Mouse (Mus musculus) kidney, embryonic 14.5 days (tissue): ENCODE measurements at regions not wholly inside any gene's neighbourhood (a gene's known extent, or its start where the extent isn't known, plus 50 kb on each side); places are given as distances from the start of the nearest gene placed in this dataset.
A peak's percentile ranks its signal among the peaks of the same experiment; 100 is the strongest.

Experiments
- ATAC-seq: fragments of 200-750 bp; cut with Nextera tagmentation; 2 replicates; pipeline ENCODE4 v1.8.0; 2017; ENCODE audit warnings: moderate number of reproducible peaks, mild to moderate bottlenecking, moderate TSS enrichment, moderate library complexity; ENCODE audit not compliant: low FRiP score, low TSS enrichment
- H3K27ac ChIP-seq: fragments of 300-500 bp; sonication (generic); 2 replicates; pipeline ENCODE4 v1.5.1; 2014; ENCODE audit warnings: low read depth, mild to moderate bottlenecking, low read length, moderate library complexity, mixed read lengths
- H3K27me3 ChIP-seq: fragments of 300-500 bp; sonication (generic); 2 replicates; pipeline ENCODE4 v1.6.1; 2014; ENCODE audit warnings: mild to moderate bottlenecking, low read length; ENCODE audit not compliant: control insufficient read depth, insufficient read depth
- H3K36me3 ChIP-seq: fragments of 300-500 bp; sonication (generic); 2 replicates; pipeline ENCODE4 v1.6.1; 2014; ENCODE audit warnings: low read length, mixed read lengths; ENCODE audit not compliant: control insufficient read depth, insufficient read depth
- H3K4me1 ChIP-seq: fragments of 300-500 bp; sonication (generic); 2 replicates; pipeline ENCODE4 v1.6.1; 2014; ENCODE audit warnings: low read length, mixed read lengths; ENCODE audit not compliant: control insufficient read depth, insufficient read depth
- H3K4me2 ChIP-seq: fragments of 300-500 bp; sonication (generic); replicated peaks from 2 replicates; pipeline ENCODE4 v1.6.1; 2014; ENCODE audit warnings: low read depth, mild to moderate bottlenecking, low read length
- H3K4me3 ChIP-seq: fragments of 300-500 bp; sonication (generic); 2 replicates; pipeline ENCODE4 v1.5.1; 2014; ENCODE audit warnings: mild to moderate bottlenecking, low read length
- H3K9ac ChIP-seq: fragments of 300-500 bp; sonication (generic); 2 replicates; pipeline ENCODE4 v1.6.1; 2014; ENCODE audit warnings: low read depth, mild to moderate bottlenecking, low read length, moderate library complexity
- H3K9me3 ChIP-seq: fragments of 300-500 bp; sonication (generic); 2 replicates; pipeline ENCODE4 v1.6.1; 2016; ENCODE audit warnings: low read length; ENCODE audit not compliant: control insufficient read depth
- WGBS: fragments of 180-500 bp; shearing (Covaris S2); extraction: QIAGEN DNeasy Blood & Tissue Kit; methylation state at CpG from one replicate; pipeline ENCODE4 v1.1.7; 2014; 5-methylcytosine and 5-hydroxymethylcytosine counted together

DNA sequence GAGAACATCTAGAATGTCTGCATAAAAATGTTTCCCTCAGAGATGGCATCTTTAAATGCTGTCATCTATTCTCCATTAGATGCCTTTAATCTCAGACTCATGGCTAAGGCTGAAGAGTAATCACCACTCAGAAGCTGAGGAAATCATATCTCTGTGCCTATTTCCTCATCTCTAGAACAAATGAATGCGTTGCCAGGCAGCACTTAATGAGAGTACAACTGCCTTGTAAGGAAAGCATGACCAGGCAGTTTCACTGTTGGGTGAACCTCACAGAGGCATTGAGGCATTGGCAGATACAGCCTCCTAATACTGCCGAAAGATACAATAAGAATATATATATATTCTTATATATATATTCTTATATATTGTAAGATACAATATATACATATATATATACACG is 137.3 kb downstream of the Samd5 start:
- ATAC-seq = no peak
- Histone ChIP-seq H3K9ac (no peak overlapping the region), H3K4me3 (no peak overlapping the region), H3K27ac (no peak overlapping the region), H3K27me3 (no peaks in the 10 kb centered on the region), H3K4me1 (no peaks in the 10 kb centered on the region), H3K36me3 (no peaks in the 10 kb centered on the region), H3K4me2 (no peak overlapping the region), H3K9me3 (no peaks in the 10 kb centered on the region)
- 90% methylated on average over 3 of the region's 3 CpGs for WGBS

DNA sequence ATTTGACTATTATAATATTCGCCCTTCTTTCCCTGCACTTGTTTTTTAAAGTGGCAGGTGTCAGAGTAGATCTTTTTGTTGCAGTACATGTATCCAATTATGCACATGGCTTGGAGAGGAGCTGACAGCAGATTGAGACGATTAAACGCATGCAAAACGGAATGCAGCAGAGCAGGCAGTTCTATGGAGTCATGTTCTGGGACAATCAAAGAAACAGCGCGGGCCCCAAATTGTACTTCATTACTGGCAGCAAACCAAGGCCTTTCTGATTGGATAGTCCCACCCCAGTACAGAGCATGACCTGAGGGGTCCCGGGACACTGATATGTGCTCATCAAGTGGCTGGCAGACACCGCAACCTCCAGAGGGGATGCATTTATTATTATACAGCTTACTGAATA is 140.5 kb downstream of the Samd5 start:
- Histone ChIP-seq H3K4me3 (no peak overlapping the region), H3K27ac (no peak overlapping the region), H3K36me3 (no peaks in the 10 kb centered on the region), H3K4me1 (no peaks in the 10 kb centered on the region), H3K9ac (no peak overlapping the region), H3K27me3 (no peaks in the 10 kb centered on the region), H3K4me2 (no peak overlapping the region), H3K9me3 (no peaks in the 10 kb centered on the region)
- no peak for ATAC-seq
- 86% methylated on average over 8 of the region's 8 CpGs for WGBS

DNA sequence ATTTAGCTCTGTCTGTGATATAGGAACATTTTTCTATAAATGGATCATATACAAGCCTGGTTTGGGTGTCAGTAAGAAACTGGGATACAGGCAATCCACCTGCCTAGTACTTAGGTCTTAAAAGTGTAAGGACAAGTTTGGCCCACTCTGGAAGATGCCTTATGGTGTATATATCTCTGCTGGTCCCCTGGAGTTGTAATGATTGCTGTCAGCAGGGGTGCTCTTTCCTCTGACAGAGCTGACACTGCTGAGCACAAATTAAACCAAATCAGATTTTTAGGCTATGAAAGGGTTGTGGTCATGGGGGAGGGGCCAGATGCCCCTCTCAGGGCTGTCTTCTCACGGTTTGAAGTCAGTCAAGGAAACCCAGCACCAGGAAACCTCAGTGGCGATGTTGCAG is 141.7 kb downstream of the Samd5 start:
- no peak for ATAC-seq
- H3K27me3 ChIP-seq = no peaks in the 10 kb centered on the region
- no peak overlapping the region for H3K4me3 ChIP-seq
- H3K27ac ChIP-seq = no peak overlapping the region
- no peak overlapping the region for H3K9ac ChIP-seq
- no peaks in the 10 kb centered on the region for H3K4me1 ChIP-seq
- 38% methylated on average over 2 of the region's 2 CpGs for WGBS
- H3K4me2 ChIP-seq = no peak overlapping the region
- no peaks in the 10 kb centered on the region for H3K36me3 ChIP-seq
- H3K9me3 ChIP-seq = no peaks in the 10 kb centered on the region

DNA sequence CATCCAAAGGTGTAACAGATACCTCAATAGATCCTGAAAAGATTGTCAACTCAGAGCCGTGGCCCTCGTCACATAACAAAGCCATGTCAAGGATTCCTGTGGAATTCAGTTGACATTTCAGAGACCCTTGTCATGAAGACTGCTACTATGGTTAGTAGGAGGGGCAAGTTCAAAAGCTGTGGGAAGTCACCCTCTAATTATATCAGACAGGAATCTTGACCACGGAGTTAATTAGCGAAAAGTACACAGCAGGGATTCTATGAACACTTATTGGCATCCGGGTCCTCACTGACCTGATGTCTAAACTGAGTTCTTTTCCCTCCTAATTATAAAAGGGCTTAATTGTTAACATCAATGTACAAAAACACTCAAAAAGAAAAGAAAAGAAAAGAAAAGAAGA is 143.1 kb downstream of the Samd5 start:
- Histone ChIP-seq H3K4me2 (no peak overlapping the region), H3K36me3 (no peaks in the 10 kb centered on the region), H3K9ac (no peak overlapping the region), H3K4me1 (no peaks in the 10 kb centered on the region), H3K27ac (no peak overlapping the region), H3K27me3 (no peaks in the 10 kb centered on the region), H3K4me3 (no peak overlapping the region), H3K9me3 (no peaks in the 10 kb centered on the region)
- ATAC-seq = no peak
- 80% methylated on average over 5 of the region's 5 CpGs for WGBS

DNA sequence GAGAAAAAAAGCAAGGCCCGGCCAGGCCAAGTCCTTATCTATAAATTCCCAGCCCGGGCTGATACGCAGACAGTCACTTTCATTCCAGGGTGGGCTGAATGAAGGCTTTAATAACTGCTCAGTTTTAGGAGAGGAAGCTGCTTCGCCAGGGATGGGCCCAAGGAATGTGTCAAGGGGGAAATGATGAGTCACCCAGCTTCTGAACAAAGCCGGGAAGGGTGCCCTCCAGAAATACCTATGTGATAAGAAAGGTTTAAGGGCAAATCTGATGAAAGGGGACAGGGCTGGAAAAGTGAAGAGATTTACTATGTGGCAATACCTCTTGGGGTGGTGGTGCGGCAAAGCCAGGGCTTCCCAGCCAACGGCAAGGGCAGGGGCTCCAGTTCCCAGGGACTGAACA is 145.6 kb downstream of the Samd5 start:
- Histone ChIP-seq H3K27me3 (no peaks in the 10 kb centered on the region), H3K4me3 (no peak overlapping the region), H3K9me3 (no peaks in the 10 kb centered on the region), H3K36me3 (no peaks in the 10 kb centered on the region), H3K4me1 (no peaks in the 10 kb centered on the region), H3K9ac (no peak overlapping the region), H3K27ac (no peak overlapping the region), H3K4me2 (no peak overlapping the region)
- WGBS = 47% methylated on average over 7 of the region's 7 CpGs
- no peak for ATAC-seq

DNA sequence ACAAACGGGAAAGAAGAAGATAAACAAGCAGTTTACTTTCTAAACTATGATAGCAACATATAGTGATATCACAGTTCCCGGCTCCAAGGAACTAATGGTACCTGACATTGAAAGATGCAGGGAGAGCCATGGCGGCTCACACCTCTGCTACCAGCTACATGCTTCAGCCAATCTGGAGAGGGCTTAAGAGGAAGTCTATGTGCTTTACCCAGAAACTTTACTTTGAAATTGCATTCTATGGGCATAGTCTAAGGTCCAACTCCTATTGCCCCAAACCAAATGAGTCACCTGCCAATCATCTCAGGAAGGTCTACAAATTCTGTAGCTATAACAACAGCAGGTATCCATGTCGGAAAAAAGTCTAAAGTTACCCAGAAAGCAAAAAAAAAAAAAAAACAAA is 146.9 kb downstream of the Samd5 start:
- H3K27me3 ChIP-seq = no peaks in the 10 kb centered on the region
- H3K9ac ChIP-seq = no peak overlapping the region
- no peak overlapping the region for H3K27ac ChIP-seq
- no peak overlapping the region for H3K4me2 ChIP-seq
- ATAC-seq = no peak
- no peaks in the 10 kb centered on the region for H3K9me3 ChIP-seq
- no peaks in the 10 kb centered on the region for H3K4me1 ChIP-seq
- no peaks in the 10 kb centered on the region for H3K36me3 ChIP-seq
- WGBS = 72% methylated on average over 4 of the region's 4 CpGs
- no peak overlapping the region for H3K4me3 ChIP-seq

DNA sequence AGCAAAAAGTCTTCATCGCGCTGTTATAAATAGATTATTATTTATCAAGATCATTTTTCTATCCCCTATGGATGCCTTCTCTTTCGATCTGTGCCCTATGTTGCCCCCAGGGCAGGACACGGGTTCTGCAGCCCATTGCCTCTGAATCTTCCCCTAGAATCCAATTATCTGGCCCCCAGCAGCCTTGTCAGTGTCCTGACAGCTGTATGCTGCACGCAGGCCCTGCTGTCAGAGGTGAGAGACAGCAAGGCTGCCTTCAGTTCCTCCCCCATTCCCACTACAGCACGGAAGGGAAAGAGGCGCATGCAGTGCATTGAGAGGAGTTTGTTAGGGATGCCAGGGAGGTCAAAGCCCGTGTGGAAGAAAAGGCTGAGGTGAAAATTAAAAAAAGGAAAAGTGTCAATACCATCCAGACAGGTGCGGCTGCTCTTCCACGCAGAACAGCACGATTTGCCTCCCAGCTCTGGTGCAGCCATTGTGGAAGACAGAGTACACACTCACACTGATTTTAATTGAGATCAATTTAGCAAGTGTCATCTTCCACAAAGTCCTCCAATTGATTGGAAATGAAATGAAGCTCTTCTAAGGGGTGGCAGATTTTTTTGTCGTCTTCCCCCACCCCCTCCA is 165.1 kb downstream of the Samd5 start:
- H3K9me3 ChIP-seq = no peaks in the 10 kb centered on the region
- H3K36me3 ChIP-seq = no peaks in the 10 kb centered on the region
- no peaks in the 10 kb centered on the region for H3K4me1 ChIP-seq
- WGBS = 63% methylated on average over 12 of the region's 12 CpGs
- no peak for ATAC-seq
- no peaks in the 10 kb centered on the region for H3K27me3 ChIP-seq
- H3K27ac ChIP-seq = no peak overlapping the region
- H3K9ac ChIP-seq = no peak overlapping the region
- H3K4me2 ChIP-seq = no peak overlapping the region
- H3K4me3 ChIP-seq = no peak overlapping the region

DNA sequence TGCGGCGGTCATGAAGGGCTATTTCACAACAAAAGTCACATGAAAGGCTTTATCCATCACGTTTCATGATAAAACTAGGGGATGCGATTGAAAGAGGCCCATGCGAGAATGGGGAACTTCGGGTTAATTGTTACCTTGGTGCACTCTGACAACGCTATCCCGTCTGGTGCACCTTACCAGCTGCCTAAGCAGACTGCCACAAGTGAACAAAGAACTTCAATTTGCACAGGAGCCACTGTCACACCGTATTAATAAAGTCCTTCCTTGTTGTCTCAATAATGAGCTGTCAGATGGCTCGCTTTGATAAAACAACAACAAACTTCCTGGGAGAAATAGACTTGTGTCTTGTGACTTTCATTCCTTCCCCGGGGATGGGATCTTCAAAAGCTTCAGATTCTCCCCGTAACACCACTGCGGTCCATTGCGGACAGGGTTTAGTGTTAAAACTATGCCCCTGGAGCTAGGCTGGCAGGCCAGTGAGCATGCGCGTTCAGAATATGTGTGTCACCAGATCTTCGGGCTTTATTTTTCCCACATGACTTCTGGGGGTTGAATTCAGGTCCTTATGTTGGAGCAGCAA is 165.8 kb downstream of the Samd5 start:
- Histone ChIP-seq H3K4me3 (no peak overlapping the region), H3K27ac (no peak overlapping the region), H3K27me3 (no peaks in the 10 kb centered on the region), H3K9ac (no peak overlapping the region), H3K36me3 (no peaks in the 10 kb centered on the region), H3K4me1 (no peaks in the 10 kb centered on the region), H3K4me2 (no peak overlapping the region), H3K9me3 (no peaks in the 10 kb centered on the region)
- 81% methylated on average over 17 of the region's 17 CpGs for WGBS
- ATAC-seq = no peak

DNA sequence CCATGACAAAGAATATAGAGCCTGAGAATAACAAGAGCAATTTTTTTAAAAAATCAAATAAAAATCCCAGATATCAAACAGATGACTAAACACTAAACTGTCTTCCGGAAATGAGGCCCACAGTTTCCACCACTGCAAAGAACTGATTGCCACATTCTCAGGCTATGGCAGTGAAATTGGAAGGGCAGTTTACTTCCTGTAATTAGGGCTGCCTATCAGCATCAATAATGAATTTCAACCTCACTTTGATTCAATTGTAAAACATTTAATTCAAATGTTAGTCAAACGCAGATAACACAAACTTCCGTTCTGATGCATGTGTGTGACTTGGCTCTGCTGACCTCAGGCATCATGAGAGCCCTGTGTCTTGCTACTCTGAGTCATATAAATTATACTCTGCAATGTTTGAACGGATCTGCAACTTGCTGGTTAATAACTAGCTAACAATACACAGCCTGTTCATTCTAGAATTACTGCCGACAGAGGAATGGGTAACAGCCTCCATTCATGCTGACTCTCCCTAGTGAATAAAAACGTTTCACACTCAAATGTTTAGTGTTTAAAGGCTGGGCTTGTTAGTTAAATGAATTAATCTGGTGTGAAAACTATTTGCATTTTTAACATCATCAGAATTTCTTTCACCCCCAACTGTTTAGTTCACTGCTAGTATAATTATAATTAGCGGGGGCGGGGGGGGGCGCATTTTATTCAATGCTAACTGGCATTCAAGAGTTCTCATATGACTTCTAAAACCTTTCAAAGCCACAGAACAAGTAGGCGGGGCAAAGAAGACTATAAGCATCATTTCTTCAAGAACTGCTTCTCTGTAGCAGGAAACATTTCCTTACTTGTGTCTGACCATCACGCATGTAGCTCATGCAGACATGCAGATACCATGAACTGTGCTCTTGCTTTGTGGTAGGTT is 171.2 kb downstream of the Samd5 start:
- 58% methylated on average over 11 of the region's 11 CpGs for WGBS
- Histone ChIP-seq H3K9me3 (no peaks in the 10 kb centered on the region), H3K4me2 (no peak overlapping the region), H3K4me1 (no peaks in the 10 kb centered on the region), H3K27me3 (no peaks in the 10 kb centered on the region), H3K27ac (no peak overlapping the region), H3K36me3 (no peaks in the 10 kb centered on the region), H3K9ac (no peak overlapping the region), H3K4me3 (no peak overlapping the region)
- peak; percentile 69; the same call in 1 of the 2 replicates for ATAC-seq
